Mouse (Mus musculus): ENCODE data around the gene Asgr2. TPM values are rescaled to one million over a fixed set of nuclear protein-coding genes. Genes with fewer than 3 reads are reported as not detected.
A peak's percentile ranks its signal among the peaks of the same experiment; 100 is the strongest.

Gene Asgr2
- not detected in 2 replicates for polyA plus RNA-seq (2016; fragmentation: Nextera tagmentation; extraction: Ambion mirVana)

- no peaks in the 10 kb centered on the region for H3K4me1 ChIP-seq
- no peaks in the 10 kb centered on the region for H3K36me3 ChIP-seq
- DNase-seq (ENCODE audit: low spot score): no peak
- 0 out of 2 replicates have a peak, but pooled peaks cover 3% of the 10 kb centered on the region for H3K9me3 ChIP-seq (replicated peaks)
- H3K4me3 ChIP-seq: no peak within 1 kb of the TSS
- 81% methylated on average over 12 of the region's 12 CpGs for WGBS
- no peak within 1 kb of the TSS for H3K27ac ChIP-seq (replicated peaks)
- H3K27me3 ChIP-seq (ENCODE audit: low read depth, poor library complexity, severe bottlenecking): no peaks in the 10 kb centered on the region
Observed at GRCm38 (mm10) chr11:70091986-70092783, at the start of gene Asgr2. TSS of gene Asgr2 (plus strand) at chr11:70092644.

GRCm38 (mm10) chr11:70043665-70044064 lies 48.8 kb upstream of the Asgr2 start:
- Histone ChIP-seq H3K4me3 (no peak overlapping the region), H3K27ac (replicated peaks) (peak overlapping the region; percentile 61), H3K36me3 (peaks cover 70% of the 10 kb centered on the region), H3K27me3 (ENCODE audit: low read depth, poor library complexity, severe bottlenecking) (no peaks in the 10 kb centered on the region), H3K9me3 (replicated peaks) (no peaks in the 10 kb centered on the region), H3K4me1 (peaks cover 28% of the 10 kb centered on the region)
- 90% methylated on average over 7 of the region's 7 CpGs for WGBS
- DNase-seq (ENCODE audit: low spot score): no peak

GRCm38 (mm10) chr11:70045435-70045834 lies 47.0 kb upstream of the Asgr2 start:
- no peak for DNase-seq (ENCODE audit: low spot score)
- Histone ChIP-seq H3K27ac (replicated peaks) (peak overlapping the region; percentile 43), H3K4me1 (peaks cover 28% of the 10 kb centered on the region), H3K27me3 (ENCODE audit: low read depth, poor library complexity, severe bottlenecking) (no peaks in the 10 kb centered on the region), H3K36me3 (peaks cover 52% of the 10 kb centered on the region), H3K4me3 (no peak overlapping the region), H3K9me3 (replicated peaks) (no peaks in the 10 kb centered on the region)
- 31% methylated on average over 9 of the region's 9 CpGs for WGBS

- Histone ChIP-seq H3K4me3 (no peak overlapping the region), H3K4me1 (peaks cover 14% of the 10 kb centered on the region), H3K36me3 (peaks cover 13% of the 10 kb centered on the region), H3K27ac (replicated peaks) (no peak overlapping the region), H3K27me3 (ENCODE audit: low read depth, poor library complexity, severe bottlenecking) (0 out of 2 replicates have a peak, but pooled peaks cover 2% of the 10 kb centered on the region), H3K9me3 (replicated peaks) (no peaks in the 10 kb centered on the region)
- 78% methylated on average over 6 of the region's 6 CpGs for WGBS
- DNase-seq (ENCODE audit: low spot score): no peak
Observed at GRCm38 (mm10) chr11:70049366-70049765, 43.1 kb upstream of the Asgr2 start.

- Histone ChIP-seq H3K4me3 (no peak overlapping the region), H3K36me3 (peaks cover 9% of the 10 kb centered on the region), H3K4me1 (peaks cover 9% of the 10 kb centered on the region), H3K9me3 (replicated peaks) (no peaks in the 10 kb centered on the region), H3K27ac (replicated peaks) (no peak overlapping the region), H3K27me3 (ENCODE audit: low read depth, poor library complexity, severe bottlenecking) (0 out of 2 replicates have a peak, but pooled peaks cover 4% of the 10 kb centered on the region)
- no peak for DNase-seq (ENCODE audit: low spot score)
- 62% methylated on average over 10 of the region's 10 CpGs for WGBS
Observed at GRCm38 (mm10) chr11:70049816-70050215, 42.6 kb upstream of the Asgr2 start.

GRCm38 (mm10) chr11:70053156-70053555 lies 39.3 kb upstream of the Asgr2 start:
- DNase-seq (ENCODE audit: low spot score): no peak
- Histone ChIP-seq H3K36me3 (no peaks in the 10 kb centered on the region), H3K27me3 (ENCODE audit: low read depth, poor library complexity, severe bottlenecking) (0 out of 2 replicates have a peak, but pooled peaks cover 4% of the 10 kb centered on the region), H3K9me3 (replicated peaks) (no peaks in the 10 kb centered on the region), H3K4me1 (peaks cover 17% of the 10 kb centered on the region), H3K27ac (replicated peaks) (no peak overlapping the region), H3K4me3 (no peak overlapping the region)
- WGBS: 83% methylated on average over 7 of the region's 7 CpGs

GRCm38 (mm10) chr11:70053898-70054570 lies 38.4 kb upstream of the Asgr2 start, which contains the start of gene Asgr1:
TSS of gene Asgr1 (plus strand) at chr11:70054085.
- DNase-seq (ENCODE audit: low spot score): no peak
- 0 out of 2 replicates have a peak, but pooled peaks cover 4% of the 10 kb centered on the region for H3K27me3 ChIP-seq (ENCODE audit: low read depth, poor library complexity, severe bottlenecking)
- no peaks in the 10 kb centered on the region for H3K9me3 ChIP-seq (replicated peaks)
- H3K4me3 ChIP-seq: no peak within 1 kb of the TSS
- 85% methylated on average over 10 of the region's 10 CpGs for WGBS
- H3K27ac ChIP-seq (replicated peaks): no peak within 1 kb of the TSS
- peaks cover 17% of the 10 kb centered on the region for H3K4me1 ChIP-seq
- H3K36me3 ChIP-seq: no peaks in the 10 kb centered on the region

GRCm38 (mm10) chr11:70055618-70056214 lies 36.7 kb upstream of the Asgr2 start:
- 25% methylated on average over 18 of the region's 18 CpGs for WGBS
- H3K4me1 ChIP-seq: peaks cover 17% of the 10 kb centered on the region
- peak overlapping the region; percentile 29; the same call in 1 of the 2 replicates for H3K27ac ChIP-seq (replicated peaks)
- peak; percentile 77 for DNase-seq (ENCODE audit: low spot score)
- no peaks in the 10 kb centered on the region for H3K36me3 ChIP-seq
- peak overlapping the region; percentile 16; the same call in 1 of the 2 replicates for H3K4me3 ChIP-seq
- 0 out of 2 replicates have a peak, but pooled peaks cover 4% of the 10 kb centered on the region for H3K27me3 ChIP-seq (ENCODE audit: low read depth, poor library complexity, severe bottlenecking)
- no peaks in the 10 kb centered on the region for H3K9me3 ChIP-seq (replicated peaks)

- Histone ChIP-seq H3K4me1 (peaks cover 17% of the 10 kb centered on the region), H3K27ac (replicated peaks) (no peak overlapping the region), H3K9me3 (replicated peaks) (peaks cover under 1% of the 10 kb centered on the region; the same call in 1 of the 2 replicates), H3K27me3 (ENCODE audit: low read depth, poor library complexity, severe bottlenecking) (0 out of 2 replicates have a peak, but pooled peaks cover 4% of the 10 kb centered on the region), H3K4me3 (no peak overlapping the region), H3K36me3 (no peaks in the 10 kb centered on the region)
- DNase-seq (ENCODE audit: low spot score): no peak
- WGBS: 90% methylated on average over 9 of the region's 9 CpGs
Observed at GRCm38 (mm10) chr11:70057805-70058204, 34.6 kb upstream of the Asgr2 start.

- H3K4me1 ChIP-seq: peaks cover 17% of the 10 kb centered on the region
- no peak overlapping the region for H3K27ac ChIP-seq (replicated peaks)
- no peaks in the 10 kb centered on the region for H3K27me3 ChIP-seq (ENCODE audit: low read depth, poor library complexity, severe bottlenecking)
- no peak for DNase-seq (ENCODE audit: low spot score)
- peaks cover 6% of the 10 kb centered on the region; the same call in 1 of the 2 replicates for H3K9me3 ChIP-seq (replicated peaks)
- 70% methylated on average over 6 of the region's 6 CpGs for WGBS
- H3K36me3 ChIP-seq: no peaks in the 10 kb centered on the region
- H3K4me3 ChIP-seq: no peak overlapping the region
Observed at GRCm38 (mm10) chr11:70059930-70060329, 32.5 kb upstream of the Asgr2 start.

- DNase-seq (ENCODE audit: low spot score): no peak
- 69% methylated on average over 3 of the region's 3 CpGs for WGBS
- no peak overlapping the region for H3K27ac ChIP-seq (replicated peaks)
- H3K27me3 ChIP-seq (ENCODE audit: low read depth, poor library complexity, severe bottlenecking): no peaks in the 10 kb centered on the region
- peaks cover 6% of the 10 kb centered on the region; the same call in 1 of the 2 replicates for H3K9me3 ChIP-seq (replicated peaks)
- H3K36me3 ChIP-seq: no peaks in the 10 kb centered on the region
- no peak overlapping the region for H3K4me3 ChIP-seq
- peaks cover 6% of the 10 kb centered on the region; the same call in 1 of the 2 replicates for H3K4me1 ChIP-seq
Observed at GRCm38 (mm10) chr11:70063053-70063452, 29.4 kb upstream of the Asgr2 start.

GRCm38 (mm10) chr11:70066701-70067100 lies 25.7 kb upstream of the Asgr2 start:
- H3K4me1 ChIP-seq: peaks cover 11% of the 10 kb centered on the region
- H3K27ac ChIP-seq (replicated peaks): no peak overlapping the region
- no peaks in the 10 kb centered on the region for H3K36me3 ChIP-seq
- no peaks in the 10 kb centered on the region for H3K27me3 ChIP-seq (ENCODE audit: low read depth, poor library complexity, severe bottlenecking)
- H3K9me3 ChIP-seq (replicated peaks): peaks cover 6% of the 10 kb centered on the region; the same call in 1 of the 2 replicates
- WGBS: 81% methylated on average over 4 of the region's 4 CpGs
- DNase-seq (ENCODE audit: low spot score): no peak
- H3K4me3 ChIP-seq: no peak overlapping the region

Data from midbrain, embryonic 10.5 days (tissue).